Mouse (Mus musculus) embryo, embryonic 10.5 days (tissue): Measurements from ENCODE around the gene Rab35.

Source experiments
- DNase-seq: peaks from one replicate; pipeline ENCODE4 v3.0.0-alpha.2; 2015; ENCODE audit warnings: low spot score

Gene Rab35

GRCm38 (mm10) chr5:115631505-115632357 lies at the start of gene Rab35:
Gene Rab35, plus strand, starts transcription at chr5:115631908.
- DNase-seq, result peak; percentile 93

GRCm38 (mm10) chr5:115585616-115586015 lies 46.1 kb upstream of the Rab35 start:
- DNase-seq, result no peak

- no peak for DNase-seq
These were observed 45.5 kb upstream of the Rab35 start for GRCm38 (mm10) chr5:115586166-115586565.

- DNase-seq, result no peak
These were observed 44.9 kb upstream of the Rab35 start for GRCm38 (mm10) chr5:115586780-115587179.

GRCm38 (mm10) chr5:115591028-115591427 lies 40.7 kb upstream of the Rab35 start:
- no peak for DNase-seq

GRCm38 (mm10) chr5:115591506-115591905 lies 40.2 kb upstream of the Rab35 start:
- DNase-seq, result no peak

GRCm38 (mm10) chr5:115603561-115603960 lies 28.1 kb upstream of the Rab35 start:
- no peak for DNase-seq

- no peak for DNase-seq
These were observed 20.1 kb upstream of the Rab35 start for GRCm38 (mm10) chr5:115611566-115611965.

- no peak for DNase-seq
These were observed 18.4 kb upstream of the Rab35 start for GRCm38 (mm10) chr5:115613332-115613731.

- DNase-seq, result peak; percentile 39
These were observed 16.8 kb upstream of the Rab35 start for GRCm38 (mm10) chr5:115614948-115615347.

- no peak for DNase-seq
These were observed 12.0 kb upstream of the Rab35 start for GRCm38 (mm10) chr5:115619690-115620089.

GRCm38 (mm10) chr5:115622686-115623085 lies 9.0 kb upstream of the Rab35 start:
- no peak for DNase-seq

- DNase-seq, result peak; percentile 7
These were observed 7.8 kb upstream of the Rab35 start for GRCm38 (mm10) chr5:115623694-115624440.

- DNase-seq, result no peak
These were observed 5.3 kb upstream of the Rab35 start for GRCm38 (mm10) chr5:115626237-115626886.

- DNase-seq, result no peak
These were observed 3.6 kb upstream of the Rab35 start for GRCm38 (mm10) chr5:115628083-115628482.

- no peak for DNase-seq
These were observed 2.0 kb upstream of the Rab35 start for GRCm38 (mm10) chr5:115629672-115630071.

GRCm38 (mm10) chr5:115630291-115630690 lies 1.4 kb upstream of the Rab35 start:
- DNase-seq, result no peak

- peak; percentile 54 for DNase-seq
These were observed 628 bp downstream of the Rab35 start for GRCm38 (mm10) chr5:115632358-115632714.

- no peak for DNase-seq
These were observed 1.4 kb downstream of the Rab35 start for GRCm38 (mm10) chr5:115633060-115633459.

GRCm38 (mm10) chr5:115634046-115634445 lies 2.3 kb downstream of the Rab35 start:
- no peak for DNase-seq

- no peak for DNase-seq
These were observed 3.8 kb downstream of the Rab35 start for GRCm38 (mm10) chr5:115635536-115635935.

GRCm38 (mm10) chr5:115644192-115644591 lies 12.5 kb downstream of the Rab35 start:
- DNase-seq, result no peak

GRCm38 (mm10) chr5:115648876-115649275 lies 17.2 kb downstream of the Rab35 start:
- DNase-seq, result no peak
